Mouse (Mus musculus): ENCODE results near the gene Nsg2. TPM values are rescaled to one million over a fixed set of nuclear protein-coding genes. Genes with fewer than 3 reads are reported as not detected.
A peak's percentile ranks its signal among the peaks of the same experiment; 100 is the strongest.

Nsg2 gene
- polyA plus RNA-seq, 1 experiment from 2014 or later, result 10.1 TPM

DNA sequence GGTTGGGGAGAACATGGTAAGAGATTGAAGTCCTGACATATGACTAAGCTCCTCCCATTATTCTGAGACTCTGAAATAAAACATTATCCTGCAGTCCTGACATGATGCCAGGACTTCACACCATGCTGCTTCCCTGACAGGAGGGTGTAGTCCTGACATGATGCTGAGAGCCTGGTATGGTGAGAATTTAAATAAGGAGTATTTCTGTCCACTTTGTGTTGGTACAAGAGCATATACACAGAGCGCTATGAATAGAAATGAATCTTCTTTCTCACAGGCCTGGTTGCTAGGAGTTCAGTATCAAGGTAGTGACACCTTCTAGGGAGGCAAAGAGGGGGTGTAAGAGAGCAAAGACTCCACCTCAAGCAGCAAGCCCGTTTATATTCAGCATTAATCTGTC lies 60.8 kb downstream of the Nsg2 start:
- H3K27me3 ChIP-seq (replicated peaks; ENCODE audit: low read depth, poor library complexity, severe bottlenecking), result 0 out of 2 replicates have a peak, but pooled peaks cover 3% of the 10 kb centered on the region
- no peak overlapping the region for H3K4me3 ChIP-seq
- H3K4me1 ChIP-seq, result peaks cover 16% of the 10 kb centered on the region
- H3K9me3 ChIP-seq, result no peaks in the 10 kb centered on the region
- H3K36me3 ChIP-seq (replicated peaks), result no peaks in the 10 kb centered on the region
- 69% methylated on average over 2 of the region's 2 CpGs for WGBS
- no peak for DNase-seq (ENCODE audit: low spot score)
- no peak overlapping the region for H3K27ac ChIP-seq (replicated peaks)

GRCm38 (mm10) chr11:32061874-32062273 lies 61.6 kb downstream of the Nsg2 start:
- H3K4me1 ChIP-seq, result peaks cover 16% of the 10 kb centered on the region
- 92% methylated on average over 10 of the region's 10 CpGs for WGBS
- H3K9me3 ChIP-seq, result no peaks in the 10 kb centered on the region
- 0 out of 2 replicates have a peak, but pooled peaks cover 3% of the 10 kb centered on the region for H3K27me3 ChIP-seq (replicated peaks; ENCODE audit: low read depth, poor library complexity, severe bottlenecking)
- no peaks in the 10 kb centered on the region for H3K36me3 ChIP-seq (replicated peaks)
- DNase-seq (ENCODE audit: low spot score), result no peak
- H3K27ac ChIP-seq (replicated peaks), result no peak overlapping the region
- H3K4me3 ChIP-seq, result no peak overlapping the region

DNA sequence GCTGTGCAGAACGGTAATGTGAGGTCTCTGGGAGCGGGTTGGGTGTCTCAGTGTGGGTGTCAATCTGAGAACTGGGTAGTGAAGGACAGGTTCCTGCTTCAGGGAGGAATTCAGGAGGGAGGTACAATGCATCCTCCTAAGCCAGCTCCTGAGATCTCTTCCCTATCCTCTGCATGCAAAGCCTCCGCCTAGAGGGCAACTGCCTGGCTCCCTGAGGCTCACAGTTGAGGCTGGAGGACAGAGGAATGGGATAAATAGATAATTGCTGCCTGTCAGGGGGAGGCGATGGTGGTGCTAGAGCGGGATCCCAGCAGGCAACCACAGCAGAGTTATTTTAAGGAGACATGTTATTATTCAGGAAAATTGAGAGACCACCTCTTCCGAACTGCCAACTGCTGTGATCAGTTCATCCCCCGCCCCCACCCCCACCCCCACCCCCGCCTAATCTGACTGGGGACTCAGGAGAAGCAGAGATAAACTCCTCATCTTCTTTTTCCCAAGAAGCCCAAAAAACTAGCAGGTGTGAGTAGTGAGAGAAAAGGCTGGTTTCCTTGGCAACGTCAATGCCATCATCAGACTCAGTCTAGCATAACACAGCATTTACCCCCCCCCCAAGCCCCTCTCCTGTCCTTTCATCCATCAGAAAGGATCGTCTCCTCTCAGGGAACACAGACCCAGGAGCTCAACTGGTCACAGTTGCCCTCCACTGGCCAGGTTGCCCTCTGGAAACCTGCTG lies 63.7 kb downstream of the Nsg2 start:
- Histone ChIP-seq H3K27ac (replicated peaks) (peak overlapping the region; percentile 54; the same call in 1 of the 2 replicates), H3K4me1 (peaks cover 12% of the 10 kb centered on the region), H3K4me3 (no peak overlapping the region), H3K36me3 (replicated peaks) (no peaks in the 10 kb centered on the region), H3K9me3 (no peaks in the 10 kb centered on the region), H3K27me3 (replicated peaks; ENCODE audit: low read depth, poor library complexity, severe bottlenecking) (0 out of 2 replicates have a peak, but pooled peaks cover 3% of the 10 kb centered on the region)
- DNase-seq (ENCODE audit: low spot score), result peak; percentile 13
- WGBS, result 8% methylated on average over 10 of the region's 10 CpGs

GRCm38 (mm10) chr11:32064511-32064862 lies 64.2 kb downstream of the Nsg2 start:
- peak overlapping the region; percentile 54; the same call in 1 of the 2 replicates for H3K27ac ChIP-seq (replicated peaks)
- no peaks in the 10 kb centered on the region for H3K36me3 ChIP-seq (replicated peaks)
- no peak for DNase-seq (ENCODE audit: low spot score)
- WGBS, result 8% methylated on average over 5 of the region's 5 CpGs
- H3K27me3 ChIP-seq (replicated peaks; ENCODE audit: low read depth, poor library complexity, severe bottlenecking), result 0 out of 2 replicates have a peak, but pooled peaks cover 3% of the 10 kb centered on the region
- peaks cover 12% of the 10 kb centered on the region for H3K4me1 ChIP-seq
- no peaks in the 10 kb centered on the region for H3K9me3 ChIP-seq
- no peak overlapping the region for H3K4me3 ChIP-seq

GRCm38 (mm10) chr11:32068736-32069490 lies 68.7 kb downstream of the Nsg2 start:
- Histone ChIP-seq H3K9me3 (no peaks in the 10 kb centered on the region), H3K27me3 (replicated peaks; ENCODE audit: low read depth, poor library complexity, severe bottlenecking) (0 out of 2 replicates have a peak, but pooled peaks cover 3% of the 10 kb centered on the region), H3K4me1 (peaks cover 6% of the 10 kb centered on the region), H3K27ac (replicated peaks) (no peak overlapping the region), H3K4me3 (no peak overlapping the region), H3K36me3 (replicated peaks) (no peaks in the 10 kb centered on the region)
- 79% methylated on average over 12 of the region's 12 CpGs for WGBS
- no peak for DNase-seq (ENCODE audit: low spot score)

- H3K4me3 ChIP-seq, result no peak overlapping the region
- H3K4me1 ChIP-seq, result no peaks in the 10 kb centered on the region
- WGBS, result 91% methylated on average over 2 of the region's 2 CpGs
- H3K36me3 ChIP-seq (replicated peaks), result no peaks in the 10 kb centered on the region
- no peak for DNase-seq (ENCODE audit: low spot score)
- no peaks in the 10 kb centered on the region for H3K27me3 ChIP-seq (replicated peaks; ENCODE audit: low read depth, poor library complexity, severe bottlenecking)
- H3K27ac ChIP-seq (replicated peaks), result no peak overlapping the region
- no peaks in the 10 kb centered on the region for H3K9me3 ChIP-seq
Observed at GRCm38 (mm10) chr11:32075163-32075562, 74.9 kb downstream of the Nsg2 start.

GRCm38 (mm10) chr11:32083462-32083861 lies 83.2 kb downstream of the Nsg2 start:
- no peaks in the 10 kb centered on the region for H3K9me3 ChIP-seq
- H3K4me3 ChIP-seq, result no peak overlapping the region
- H3K4me1 ChIP-seq, result peaks cover 12% of the 10 kb centered on the region
- no peaks in the 10 kb centered on the region for H3K27me3 ChIP-seq (replicated peaks; ENCODE audit: low read depth, poor library complexity, severe bottlenecking)
- DNase-seq (ENCODE audit: low spot score), result no peak
- 58% methylated on average over 3 of the region's 3 CpGs for WGBS
- no peaks in the 10 kb centered on the region for H3K36me3 ChIP-seq (replicated peaks)
- no peak overlapping the region for H3K27ac ChIP-seq (replicated peaks)

DNA sequence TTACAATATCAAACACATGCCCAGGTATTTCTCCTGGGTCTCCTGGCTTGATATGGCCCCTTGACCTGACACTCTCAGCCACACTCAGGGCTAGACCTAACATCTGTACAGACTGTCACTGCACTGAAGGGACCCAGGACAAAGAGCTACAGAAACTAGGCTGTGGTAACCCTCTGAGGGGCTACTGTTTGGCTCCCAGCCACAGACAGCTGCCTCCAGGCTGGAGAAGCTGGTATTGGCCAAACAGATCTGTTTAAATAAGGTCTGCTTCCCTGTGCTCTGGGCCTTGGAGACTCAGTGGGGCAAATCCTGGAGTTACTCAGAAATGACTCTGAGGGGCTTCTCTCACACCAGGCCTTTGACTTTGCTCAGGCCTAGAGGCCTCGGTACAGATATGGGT lies 86.3 kb downstream of the Nsg2 start:
- H3K36me3 ChIP-seq (replicated peaks), result no peaks in the 10 kb centered on the region
- DNase-seq (ENCODE audit: low spot score), result no peak
- H3K4me1 ChIP-seq, result peaks cover 15% of the 10 kb centered on the region
- no peak overlapping the region for H3K27ac ChIP-seq (replicated peaks)
- no peaks in the 10 kb centered on the region for H3K9me3 ChIP-seq
- 71% methylated on average over 1 of the region's 1 CpGs for WGBS
- no peak overlapping the region for H3K4me3 ChIP-seq
- no peaks in the 10 kb centered on the region for H3K27me3 ChIP-seq (replicated peaks; ENCODE audit: low read depth, poor library complexity, severe bottlenecking)

DNA sequence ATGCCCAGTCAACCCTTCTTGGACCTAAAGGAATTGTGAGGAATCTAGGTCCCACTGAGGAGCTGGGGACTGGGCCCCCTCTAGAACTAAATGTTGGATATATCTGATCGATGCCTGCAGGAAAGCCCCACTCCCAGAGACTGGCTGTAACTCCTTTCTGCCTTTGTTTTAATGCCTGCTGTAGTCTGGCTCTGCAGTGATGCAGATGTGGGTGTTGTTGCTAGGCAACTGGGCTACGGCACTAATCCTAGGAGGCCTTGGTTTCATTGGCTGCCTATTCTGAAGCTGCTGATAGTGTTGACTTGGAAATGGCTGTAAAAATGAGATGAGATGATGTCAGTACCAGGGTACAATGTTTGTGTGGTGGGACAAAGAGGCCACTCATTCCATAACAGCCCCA lies 87.1 kb downstream of the Nsg2 start:
- Histone ChIP-seq H3K27me3 (replicated peaks; ENCODE audit: low read depth, poor library complexity, severe bottlenecking) (no peaks in the 10 kb centered on the region), H3K4me1 (peaks cover 15% of the 10 kb centered on the region), H3K27ac (replicated peaks) (peak overlapping the region; percentile 37), H3K4me3 (no peak overlapping the region), H3K36me3 (replicated peaks) (no peaks in the 10 kb centered on the region), H3K9me3 (no peaks in the 10 kb centered on the region)
- 37% methylated on average over 2 of the region's 2 CpGs for WGBS
- peak; percentile 40 for DNase-seq (ENCODE audit: low spot score)

- no peak for DNase-seq (ENCODE audit: low spot score)
- Histone ChIP-seq H3K4me1 (peaks cover 15% of the 10 kb centered on the region), H3K27ac (replicated peaks) (no peak overlapping the region), H3K36me3 (replicated peaks) (no peaks in the 10 kb centered on the region), H3K4me3 (no peak overlapping the region), H3K9me3 (no peaks in the 10 kb centered on the region), H3K27me3 (replicated peaks; ENCODE audit: low read depth, poor library complexity, severe bottlenecking) (no peaks in the 10 kb centered on the region)
- 75% methylated on average over 9 of the region's 9 CpGs for WGBS
Observed at GRCm38 (mm10) chr11:32087779-32088442, 87.6 kb downstream of the Nsg2 start.

GRCm38 (mm10) chr11:32095793-32096192 lies 95.5 kb downstream of the Nsg2 start:
- Histone ChIP-seq H3K4me1 (no peaks in the 10 kb centered on the region), H3K9me3 (no peaks in the 10 kb centered on the region), H3K4me3 (no peak overlapping the region), H3K27ac (replicated peaks) (no peak overlapping the region), H3K27me3 (replicated peaks; ENCODE audit: low read depth, poor library complexity, severe bottlenecking) (0 out of 2 replicates have a peak, but pooled peaks cover 3% of the 10 kb centered on the region), H3K36me3 (replicated peaks) (no peaks in the 10 kb centered on the region)
- DNase-seq (ENCODE audit: low spot score), result no peak
- WGBS, result 74% methylated on average over 4 of the region's 4 CpGs

DNA sequence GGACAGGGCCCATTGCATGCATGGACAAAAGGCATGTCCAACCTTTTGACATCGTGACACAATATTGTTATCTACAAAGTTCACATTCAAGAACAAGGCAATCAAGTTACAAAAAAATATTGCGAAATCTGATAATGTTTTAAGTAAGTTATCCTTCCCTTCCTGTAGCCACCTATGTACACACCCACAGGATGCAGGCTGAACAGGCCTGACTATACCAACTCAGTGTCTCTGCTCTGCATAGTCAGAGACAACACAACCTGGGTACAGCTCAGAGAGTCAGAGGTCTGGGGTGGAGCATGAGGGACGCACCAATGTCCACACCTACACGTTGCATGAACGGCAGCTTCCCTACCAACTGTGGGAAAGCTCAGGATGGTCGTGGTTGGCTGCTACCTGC lies 96.1 kb downstream of the Nsg2 start:
- Histone ChIP-seq H3K9me3 (no peaks in the 10 kb centered on the region), H3K36me3 (replicated peaks) (no peaks in the 10 kb centered on the region), H3K27ac (replicated peaks) (no peak overlapping the region), H3K27me3 (replicated peaks; ENCODE audit: low read depth, poor library complexity, severe bottlenecking) (0 out of 2 replicates have a peak, but pooled peaks cover 3% of the 10 kb centered on the region), H3K4me1 (peaks cover 2% of the 10 kb centered on the region; the same call in 1 of the 2 replicates), H3K4me3 (no peak overlapping the region)
- 91% methylated on average over 6 of the region's 6 CpGs for WGBS
- no peak for DNase-seq (ENCODE audit: low spot score)
